21 mouse cellular contexts compared by ENCODE assay signal in the genomic region with DNA sequence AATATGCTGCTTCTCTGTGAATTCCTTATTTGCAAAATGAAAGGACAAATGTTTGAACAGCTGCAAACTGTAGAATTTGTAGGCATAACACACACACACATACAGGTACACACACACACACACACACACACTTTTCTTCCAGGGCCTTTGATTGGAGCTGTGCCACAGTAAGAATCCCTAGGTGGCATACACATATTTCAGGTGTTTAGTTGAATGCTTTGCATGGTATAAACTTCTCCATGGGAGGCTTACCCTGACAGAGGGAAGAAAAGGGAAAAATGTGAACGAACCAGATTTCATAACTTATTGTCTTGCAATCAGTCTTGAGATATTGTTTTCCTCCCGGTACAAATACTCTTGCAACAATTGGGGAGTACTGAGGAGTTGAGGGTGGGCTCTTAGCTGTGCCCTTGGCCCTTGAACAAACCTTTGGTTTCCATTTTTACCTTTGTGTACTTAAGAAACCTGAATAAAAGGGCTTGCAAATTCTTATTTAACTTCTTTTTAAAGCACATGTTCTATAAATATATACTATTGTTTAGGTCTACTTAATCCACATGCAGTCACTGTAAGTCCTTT.
DNase-seq lines count a peak whose midpoint lies in the region; ATAC-seq and TF ChIP-seq lines count a peak whose summit lies in the region.
"Had no signal": no experiment of that assay in that cellular context is flagged by ENCODE, and none has a peak within 500 bp of the region (broad histone marks: within the 10 kb centered on the region; RNA-seq: fewer than 3 reads in every experiment).

No protein-coding gene starts in this region.

- H3K27me3 ChIP-seq in lung, embryonic 14.5 days (ENCODE audit: insufficient read depth, low read length) = no peaks in the 10 kb centered on the region
- H3K27me3 ChIP-seq in lung, postnatal 0 days (replicated peaks; ENCODE audit: insufficient read depth, low read length) = no peaks in the 10 kb centered on the region
- H3K27me3 ChIP-seq in stomach, embryonic 14.5 days (ENCODE audit: control insufficient read depth, insufficient read depth, low read length) = no peaks in the 10 kb centered on the region
- no peaks in the 10 kb centered on the region for H3K27me3 ChIP-seq in stomach, postnatal 0 days (ENCODE audit: control insufficient read depth, insufficient read depth, low read length)
- no peaks in the 10 kb centered on the region for H3K27me3 ChIP-seq in stomach, embryonic 16.5 days (ENCODE audit: control insufficient read depth, insufficient read depth, low read length)
- H3K27me3 ChIP-seq: embryonic facial prominence, embryonic 13.5 days; forebrain, embryonic 13.5 days; forebrain, embryonic 15.5 days had no signal

- no peak overlapping the region for H3K4me2 ChIP-seq in lung, embryonic 14.5 days
- H3K4me2 ChIP-seq in lung, postnatal 0 days (replicated peaks; ENCODE audit: low read depth, low read length) = no peak overlapping the region
- H3K4me2 ChIP-seq in stomach, embryonic 14.5 days (replicated peaks; ENCODE audit: low read depth, low read length) = no peak overlapping the region
- no peak overlapping the region for H3K4me2 ChIP-seq in stomach, postnatal 0 days (replicated peaks; ENCODE audit: low read depth)
- no peak overlapping the region for H3K4me2 ChIP-seq in stomach, embryonic 16.5 days (ENCODE audit: low read depth, low read length)
- H3K4me2 ChIP-seq: embryonic facial prominence, embryonic 13.5 days; forebrain, embryonic 13.5 days; forebrain, embryonic 15.5 days had no signal

- TF ChIP-seq EP300 in lung, postnatal 0 days (IDR thresholded peaks at IDR 0.05) = no peak
- no peak for TF ChIP-seq EP300 in stomach, postnatal 0 days (optimal IDR thresholded peaks at IDR 0.05)

- no peaks in the 10 kb centered on the region for H3K4me1 ChIP-seq in lung, embryonic 14.5 days (ENCODE audit: insufficient read depth)
- no peaks in the 10 kb centered on the region for H3K4me1 ChIP-seq in lung, postnatal 0 days (ENCODE audit: insufficient read depth, low read depth, low read length)
- no peaks in the 10 kb centered on the region for H3K4me1 ChIP-seq in stomach, embryonic 14.5 days (ENCODE audit: control insufficient read depth, insufficient read depth, low read length)
- H3K4me1 ChIP-seq in stomach, postnatal 0 days (replicated peaks; ENCODE audit: control insufficient read depth, insufficient read depth) = no peaks in the 10 kb centered on the region
- no peaks in the 10 kb centered on the region for H3K4me1 ChIP-seq in stomach, embryonic 16.5 days (ENCODE audit: control insufficient read depth, insufficient read depth, low read length)
- H3K4me1 ChIP-seq: embryonic facial prominence, embryonic 13.5 days; forebrain, embryonic 13.5 days; forebrain, embryonic 15.5 days had no signal

- H3K27ac ChIP-seq in lung, embryonic 14.5 days (ENCODE audit: low read depth) = no peak overlapping the region
- no peak overlapping the region for H3K27ac ChIP-seq in lung, postnatal 0 days (ENCODE audit: low read length)
- H3K27ac ChIP-seq in stomach, embryonic 14.5 days (ENCODE audit: low read length) = no peak overlapping the region
- no peak overlapping the region for H3K27ac ChIP-seq in stomach, postnatal 0 days (replicated peaks)
- H3K27ac ChIP-seq in stomach, embryonic 16.5 days (ENCODE audit: low read length) = no peak overlapping the region
- H3K27ac ChIP-seq: embryonic facial prominence, embryonic 13.5 days; forebrain, embryonic 13.5 days; forebrain, embryonic 15.5 days had no signal

- H3K9ac ChIP-seq in lung, embryonic 14.5 days = no peak overlapping the region
- H3K9ac ChIP-seq in lung, postnatal 0 days (replicated peaks; ENCODE audit: low read depth) = no peak overlapping the region
- H3K9ac ChIP-seq in stomach, embryonic 14.5 days (replicated peaks; ENCODE audit: low read depth, low read length) = no peak overlapping the region
- no peak overlapping the region for H3K9ac ChIP-seq in stomach, postnatal 0 days (ENCODE audit: low read length)
- H3K9ac ChIP-seq in stomach, embryonic 16.5 days (ENCODE audit: low read length) = no peak overlapping the region
- H3K9ac ChIP-seq: embryonic facial prominence, embryonic 13.5 days; forebrain, embryonic 13.5 days; forebrain, embryonic 15.5 days; forebrain, postnatal 0 days had no signal

- 62% methylated on average over 2 of the region's 2 CpGs for WGBS in lung, embryonic 14.5 days
- WGBS in lung, postnatal 0 days = 33% methylated on average over 2 of the region's 2 CpGs
- 35% methylated on average over 2 of the region's 2 CpGs for WGBS in stomach, embryonic 14.5 days
- 24% methylated on average over 2 of the region's 2 CpGs for WGBS in stomach, postnatal 0 days
- 28% methylated on average over 2 of the region's 2 CpGs for WGBS in stomach, embryonic 16.5 days

- H3K36me3 ChIP-seq in lung, embryonic 14.5 days (ENCODE audit: insufficient read depth) = no peaks in the 10 kb centered on the region
- no peaks in the 10 kb centered on the region for H3K36me3 ChIP-seq in lung, postnatal 0 days (ENCODE audit: insufficient read depth, low read length)
- H3K36me3 ChIP-seq in stomach, embryonic 14.5 days (ENCODE audit: control insufficient read depth, insufficient read depth, low read length) = no peaks in the 10 kb centered on the region
- H3K36me3 ChIP-seq in stomach, postnatal 0 days (ENCODE audit: control insufficient read depth, insufficient read depth, low read length) = no peaks in the 10 kb centered on the region
- no peaks in the 10 kb centered on the region for H3K36me3 ChIP-seq in stomach, embryonic 16.5 days (ENCODE audit: control insufficient read depth, insufficient read depth, low read length)
- H3K36me3 ChIP-seq: embryonic facial prominence, embryonic 13.5 days; forebrain, embryonic 15.5 days had no signal

- H3K4me3 ChIP-seq in lung, embryonic 14.5 days (ENCODE audit: low read depth, low read length) = no peak overlapping the region
- no peak overlapping the region for H3K4me3 ChIP-seq in lung, postnatal 0 days (ENCODE audit: low read depth, low read length)
- H3K4me3 ChIP-seq in stomach, embryonic 14.5 days (ENCODE audit: low read depth, low read length) = no peak overlapping the region
- H3K4me3 ChIP-seq in stomach, postnatal 0 days (ENCODE audit: low read depth, low read length) = no peak overlapping the region
- H3K4me3 ChIP-seq in stomach, embryonic 16.5 days (replicated peaks; ENCODE audit: low read length) = no peak overlapping the region
- H3K4me3 ChIP-seq: embryonic facial prominence, embryonic 13.5 days; forebrain, embryonic 13.5 days; forebrain, embryonic 15.5 days had no signal

- peak; percentile 38 for DNase-seq in lung, embryonic 14.5 days
- no peak for DNase-seq in lung, postnatal 10 days
- peak; percentile 6 for DNase-seq in lung, postnatal 0 days (ENCODE audit: low spot score)
- no peak for DNase-seq in lung, postnatal 25 days (ENCODE audit: low spot score)
- DNase-seq in stomach, postnatal 0 days (ENCODE audit: low spot score) = no peak
- DNase-seq in spleen, postnatal 10 days (ENCODE audit: low spot score in 2 of 2) = no peak
- DNase-seq: adrenal gland, adult 2 months; adrenal gland, postnatal 10 days; adrenal gland, postnatal 25 days; cerebellum, adult 11 months; cerebellum, adult 18-20 months; cerebellum, adult 8-10 months; cerebellum, adult 9-11 months; cerebellum, postnatal 14 days; cerebellum, postnatal 36 days; forebrain, postnatal 0 days had no signal

- ATAC-seq in lung, embryonic 14.5 days (ENCODE audit: insufficient read depth) = peak; percentile 82
- no peak; the same call in 1 of the 2 replicates for ATAC-seq in lung, postnatal 0 days
- ATAC-seq in stomach, embryonic 14.5 days (ENCODE audit: insufficient number of reproducible peaks, insufficient read depth, low FRiP score, low read depth) = peak; percentile 82
- no peak for ATAC-seq in stomach, postnatal 0 days (ENCODE audit: low FRiP score, low TSS enrichment)
- peak; percentile 29; the same call in 1 of the 2 replicates for ATAC-seq in stomach, embryonic 16.5 days (ENCODE audit: insufficient read depth, low FRiP score)
- ATAC-seq: forebrain, embryonic 13.5 days; forebrain, embryonic 15.5 days; forebrain, postnatal 0 days had no signal

- TF ChIP-seq CTCF in lung, embryonic 14.5 days (IDR thresholded peaks at IDR 0.05; ENCODE audit: low read depth) = no peak
- TF ChIP-seq CTCF in lung, postnatal 0 days (IDR thresholded peaks at IDR 0.05) = no peak
- TF ChIP-seq CTCF in stomach, postnatal 0 days (IDR thresholded peaks at IDR 0.05; ENCODE audit: low read depth) = no peak

- no peaks in the 10 kb centered on the region for H3K9me3 ChIP-seq in lung, embryonic 14.5 days (ENCODE audit: low read depth, low read length)
- no peaks in the 10 kb centered on the region for H3K9me3 ChIP-seq in lung, postnatal 0 days (ENCODE audit: low read length)
- H3K9me3 ChIP-seq in stomach, embryonic 14.5 days (ENCODE audit: control insufficient read depth, low read depth, low read length) = no peaks in the 10 kb centered on the region
- no peaks in the 10 kb centered on the region for H3K9me3 ChIP-seq in stomach, postnatal 0 days (ENCODE audit: control insufficient read depth, low read length)
- no peaks in the 10 kb centered on the region for H3K9me3 ChIP-seq in stomach, embryonic 16.5 days (replicated peaks; ENCODE audit: control insufficient read depth, low read length)
- H3K9me3 ChIP-seq: embryonic facial prominence, embryonic 13.5 days; forebrain, embryonic 13.5 days; forebrain, embryonic 15.5 days had no signal

Comparison
In these comparisons a context has a peak if more than half of its experiments do, and no peak if none do; other contexts are left out.
1. ATAC-seq: peak in lung, embryonic 14.5 days (single experiment), stomach, embryonic 14.5 days (single experiment) and stomach, embryonic 16.5 days (single experiment); none in lung, postnatal 0 days (single experiment) and stomach, postnatal 0 days (single experiment).
2. DNase-seq: peak in lung, embryonic 14.5 days (single experiment) and lung, postnatal 0 days (single experiment); none in lung, postnatal 10 days (single experiment), lung, postnatal 25 days (single experiment), stomach, postnatal 0 days (single experiment) and spleen, postnatal 10 days (0 of 2).